Mouse (Mus musculus) heart, embryonic 13.5 days (tissue): ENCODE data around the gene Slc16a10. TPM values are rescaled to one million over a fixed set of nuclear protein-coding genes. Genes with fewer than 3 reads are reported as not detected.

Experiments
- ATAC-seq: fragments of 200-750 bp; cut with Nextera tagmentation; 2 replicates; pipeline ENCODE4 v1.8.0; 2017; ENCODE audit warnings: moderate TSS enrichment; ENCODE audit not compliant: insufficient number of reproducible peaks, low FRiP score, low TSS enrichment; ENCODE audit errors: extremely low read depth
- H3K27ac ChIP-seq: fragments of 300-500 bp; sonication (generic); replicated peaks from 2 replicates; pipeline ENCODE4 v1.5.1; 2015; ENCODE audit warnings: moderate library complexity, mild to moderate bottlenecking, inconsistent platforms
- H3K27me3 ChIP-seq: fragments of 300-500 bp; sonication (generic); replicated peaks from 2 replicates; pipeline ENCODE4 v1.6.1; 2015; ENCODE audit warnings: mild to moderate bottlenecking, inconsistent platforms
- H3K36me3 ChIP-seq: fragments of 300-500 bp; sonication (generic); 2 replicates; pipeline ENCODE4 v1.6.1; 2015; ENCODE audit warnings: mild to moderate bottlenecking, inconsistent platforms
- H3K4me1 ChIP-seq: fragments of 300-500 bp; sonication (generic); 2 replicates; pipeline ENCODE4 v1.6.1; 2015; ENCODE audit warnings: inconsistent platforms
- H3K4me2 ChIP-seq: fragments of 300-500 bp; sonication (generic); 2 replicates; pipeline ENCODE4 v1.6.1; 2015; ENCODE audit warnings: inconsistent platforms, mild to moderate bottlenecking, moderate library complexity
- H3K4me3 ChIP-seq: fragments of 300-500 bp; sonication (generic); 2 replicates; pipeline ENCODE4 v1.5.1; 2015; ENCODE audit warnings: moderate library complexity, mild to moderate bottlenecking, inconsistent platforms
- H3K9ac ChIP-seq: fragments of 300-500 bp; sonication (generic); 2 replicates; pipeline ENCODE4 v1.6.1; 2015; ENCODE audit warnings: inconsistent platforms, mild to moderate bottlenecking, moderate library complexity
- H3K9me3 ChIP-seq: fragments of 300-500 bp; sonication (generic); 2 replicates; pipeline ENCODE4 v1.6.1; 2016; ENCODE audit warnings: inconsistent platforms
- WGBS: fragments of 180-500 bp; shearing (Covaris S2); methylation state at CpG from one replicate; pipeline ENCODE4 v1.1.7; 2015; ENCODE audit warnings: mixed read lengths; 5-methylcytosine and 5-hydroxymethylcytosine counted together
- polyA plus RNA-seq: library from polyadenylated mRNA; unstranded; fragments of >200 nt; fragmentation: Nextera tagmentation; extraction: Ambion mirVana; gene quantifications from 2 replicates; pipeline ENCODE4 v1.2.1, GENCODE M21; 2015

Gene Slc16a10
- polyA plus RNA-seq, 1 experiment from 2014 or later = 14.9 TPM

DNA sequence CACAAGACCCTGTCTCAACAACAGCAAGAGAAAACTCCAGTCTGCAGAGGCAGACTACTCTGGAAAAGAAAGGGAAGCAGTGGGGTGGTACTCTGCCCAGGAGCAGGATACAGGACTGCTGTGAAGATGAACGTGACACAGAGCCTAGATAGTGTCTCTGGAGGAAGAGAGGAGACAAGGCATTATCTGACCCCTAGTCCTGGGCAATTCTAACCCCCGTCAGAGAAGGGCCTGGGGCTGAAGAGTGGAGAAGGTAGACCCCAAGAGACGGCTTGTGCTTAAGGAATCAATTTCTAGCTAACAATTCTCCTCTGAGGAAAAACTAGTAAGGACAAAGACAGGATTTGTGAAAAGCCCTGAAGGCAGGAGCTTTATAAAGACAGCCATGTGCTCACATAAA is 76.7 kb downstream of the Slc16a10 start:
- 47% methylated on average over 3 of the region's 3 CpGs for WGBS
- no peaks in the 10 kb centered on the region for H3K9me3 ChIP-seq
- H3K27me3 ChIP-seq = no peaks in the 10 kb centered on the region
- H3K27ac ChIP-seq = no peak overlapping the region
- H3K36me3 ChIP-seq = no peaks in the 10 kb centered on the region
- H3K4me2 ChIP-seq = no peak overlapping the region
- H3K4me1 ChIP-seq = peaks cover 24% of the 10 kb centered on the region
- no peak for ATAC-seq
- H3K4me3 ChIP-seq = no peak overlapping the region
- H3K9ac ChIP-seq = no peak overlapping the region

GRCm38 (mm10) chr10:40063291-40063890 is 78.7 kb downstream of the Slc16a10 start:
- Histone ChIP-seq H3K27me3 (no peaks in the 10 kb centered on the region), H3K4me3 (no peak overlapping the region), H3K27ac (no peak overlapping the region), H3K4me2 (no peak overlapping the region), H3K36me3 (no peaks in the 10 kb centered on the region), H3K9ac (no peak overlapping the region), H3K4me1 (peaks cover 12% of the 10 kb centered on the region), H3K9me3 (no peaks in the 10 kb centered on the region)
- no peak for ATAC-seq
- 42% methylated on average over 5 of the region's 5 CpGs for WGBS

- H3K27ac ChIP-seq = no peak overlapping the region
- 72% methylated on average over 6 of the region's 6 CpGs for WGBS
Measured at GRCm38 (mm10) chr10:40062812-40063211, 79.2 kb downstream of the Slc16a10 start.

DNA sequence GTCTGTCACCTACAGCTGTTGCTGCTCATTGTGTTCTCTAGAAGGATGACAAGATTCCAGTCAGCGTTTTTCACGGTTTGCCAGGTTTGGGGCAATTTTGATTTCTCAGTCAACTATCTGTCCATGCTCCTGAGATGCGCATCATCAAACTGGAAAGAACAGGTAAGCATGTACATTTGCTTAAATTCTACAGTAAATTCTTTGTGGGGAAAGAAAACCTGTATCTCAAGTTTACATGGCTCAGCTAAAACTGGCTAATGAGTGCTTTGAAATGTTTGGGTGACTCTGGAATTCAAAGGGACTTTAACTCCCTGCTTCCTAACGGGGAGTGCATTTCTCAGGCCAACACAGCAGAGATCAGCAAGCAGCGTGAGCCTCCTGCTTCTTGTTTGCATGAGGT is 80.1 kb downstream of the Slc16a10 start:
- Histone ChIP-seq H3K4me3 (no peak overlapping the region), H3K9ac (no peak overlapping the region), H3K27ac (no peak overlapping the region), H3K4me1 (0 out of 2 replicates have a peak, but pooled peaks cover 3% of the 10 kb centered on the region), H3K9me3 (no peaks in the 10 kb centered on the region), H3K4me2 (no peak overlapping the region), H3K36me3 (no peaks in the 10 kb centered on the region), H3K27me3 (no peaks in the 10 kb centered on the region)
- no peak for ATAC-seq
- 71% methylated on average over 5 of the region's 5 CpGs for WGBS

More at GRCm38 (mm10) chr10:40062812-40063211, 79.2 kb downstream of the Slc16a10 start:
- ATAC-seq = no peak
- Histone ChIP-seq H3K27me3 (no peaks in the 10 kb centered on the region), H3K4me2 (no peak overlapping the region), H3K36me3 (no peaks in the 10 kb centered on the region), H3K4me3 (no peak overlapping the region), H3K9ac (no peak overlapping the region), H3K4me1 (peaks cover 7% of the 10 kb centered on the region), H3K9me3 (no peaks in the 10 kb centered on the region)

- 0 out of 2 replicates have a peak, but pooled peaks cover 3% of the 10 kb centered on the region for H3K4me1 ChIP-seq
- no peak overlapping the region for H3K27ac ChIP-seq
- no peaks in the 10 kb centered on the region for H3K36me3 ChIP-seq
- ATAC-seq = no peak
- WGBS = 83% methylated on average over 3 of the region's 3 CpGs
- no peaks in the 10 kb centered on the region for H3K27me3 ChIP-seq
- no peak overlapping the region for H3K9ac ChIP-seq
- no peak overlapping the region for H3K4me3 ChIP-seq
- no peaks in the 10 kb centered on the region for H3K9me3 ChIP-seq
- no peak overlapping the region for H3K4me2 ChIP-seq
Measured at GRCm38 (mm10) chr10:40058786-40059120, 83.3 kb downstream of the Slc16a10 start.

- no peak overlapping the region for H3K27ac ChIP-seq
- no peak overlapping the region for H3K4me2 ChIP-seq
- no peaks in the 10 kb centered on the region for H3K36me3 ChIP-seq
- H3K9ac ChIP-seq = no peak overlapping the region
- no peaks in the 10 kb centered on the region for H3K27me3 ChIP-seq
- H3K4me3 ChIP-seq = no peak overlapping the region
- H3K9me3 ChIP-seq = no peaks in the 10 kb centered on the region
- WGBS = 52% methylated on average over 6 of the region's 6 CpGs
- H3K4me1 ChIP-seq = 0 out of 2 replicates have a peak, but pooled peaks cover 3% of the 10 kb centered on the region
- ATAC-seq = no peak
Measured at GRCm38 (mm10) chr10:40058062-40058785, 83.8 kb downstream of the Slc16a10 start.

GRCm38 (mm10) chr10:40057615-40058014 is 84.4 kb downstream of the Slc16a10 start:
- ATAC-seq = no peak

GRCm38 (mm10) chr10:40054455-40054854 is 87.6 kb downstream of the Slc16a10 start:
- Histone ChIP-seq H3K4me3 (no peak overlapping the region), H3K4me2 (no peak overlapping the region), H3K27me3 (no peaks in the 10 kb centered on the region), H3K4me1 (0 out of 2 replicates have a peak, but pooled peaks cover 3% of the 10 kb centered on the region), H3K9me3 (no peaks in the 10 kb centered on the region), H3K36me3 (peaks cover 21% of the 10 kb centered on the region), H3K9ac (no peak overlapping the region), H3K27ac (no peak overlapping the region)
- no peak for ATAC-seq
- WGBS = 93% methylated on average over 8 of the region's 8 CpGs

More at GRCm38 (mm10) chr10:40057615-40058014, 84.4 kb downstream of the Slc16a10 start:
- no peak overlapping the region for H3K4me2 ChIP-seq
- no peaks in the 10 kb centered on the region for H3K27me3 ChIP-seq
- H3K36me3 ChIP-seq = peaks cover 3% of the 10 kb centered on the region; the same call in 1 of the 2 replicates
- H3K9me3 ChIP-seq = no peaks in the 10 kb centered on the region
- H3K9ac ChIP-seq = no peak overlapping the region
- 71% methylated on average over 2 of the region's 2 CpGs for WGBS
- H3K4me1 ChIP-seq = 0 out of 2 replicates have a peak, but pooled peaks cover 3% of the 10 kb centered on the region
- no peak overlapping the region for H3K27ac ChIP-seq
- no peak overlapping the region for H3K4me3 ChIP-seq

DNA sequence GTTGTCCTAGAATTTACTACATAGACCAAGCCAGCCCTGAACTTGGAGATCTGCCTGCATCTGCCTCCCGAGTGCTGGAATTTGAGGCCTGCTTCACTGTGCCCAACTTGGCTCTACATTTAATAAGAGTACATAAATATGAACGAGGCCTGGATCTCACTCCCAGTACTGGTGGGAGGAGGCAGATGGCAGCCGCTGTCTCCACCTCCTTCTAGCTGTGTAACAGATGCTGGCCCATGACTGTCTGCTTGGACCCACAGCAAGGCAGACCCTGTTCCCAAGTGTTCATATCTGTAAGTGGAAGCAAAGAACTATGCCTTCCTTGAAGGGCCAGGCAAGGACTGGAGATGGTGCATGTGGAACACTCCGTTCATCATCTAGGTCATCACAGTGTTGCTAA is 88.2 kb downstream of the Slc16a10 start:
- no peaks in the 10 kb centered on the region for H3K9me3 ChIP-seq
- ATAC-seq = no peak
- WGBS = 86% methylated on average over 4 of the region's 4 CpGs
- H3K4me3 ChIP-seq = no peak overlapping the region
- H3K36me3 ChIP-seq = peaks cover 21% of the 10 kb centered on the region
- H3K27ac ChIP-seq = no peak overlapping the region
- no peak overlapping the region for H3K9ac ChIP-seq
- H3K27me3 ChIP-seq = no peaks in the 10 kb centered on the region
- H3K4me1 ChIP-seq = 0 out of 2 replicates have a peak, but pooled peaks cover 3% of the 10 kb centered on the region
- no peak overlapping the region for H3K4me2 ChIP-seq

DNA sequence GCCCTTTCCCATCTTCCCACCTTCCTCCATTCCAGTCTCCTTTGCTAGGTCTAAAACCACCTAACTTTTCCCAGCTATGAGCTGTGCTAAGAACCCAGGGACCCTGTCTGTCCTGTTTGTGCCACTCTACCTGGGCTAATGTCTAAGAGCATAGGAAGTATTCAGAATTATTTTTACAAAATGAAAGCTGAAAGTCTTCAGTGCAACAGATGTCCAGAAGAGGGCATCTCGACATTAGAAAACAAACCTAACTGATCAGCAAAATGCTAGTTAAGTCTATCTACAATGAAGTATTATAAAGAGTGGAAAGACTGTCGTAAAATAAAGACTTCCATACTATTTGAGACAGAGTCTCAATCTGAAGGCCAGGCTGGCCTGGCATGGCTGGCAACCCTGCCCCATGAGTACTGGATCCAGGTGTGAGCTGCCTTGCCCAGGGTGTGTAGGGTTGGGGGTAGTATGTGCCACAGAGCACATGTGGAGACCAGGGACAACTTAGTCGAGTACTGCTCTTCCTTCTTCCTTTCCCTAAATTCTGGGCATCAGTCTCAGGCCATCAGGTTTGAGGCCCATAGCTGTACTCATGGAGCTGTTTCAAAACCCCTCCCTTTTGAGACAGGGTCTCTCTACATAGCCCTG is 88.7 kb downstream of the Slc16a10 start:
- Histone ChIP-seq H3K4me2 (no peak overlapping the region), H3K4me3 (no peak overlapping the region), H3K27ac (no peak overlapping the region), H3K9me3 (no peaks in the 10 kb centered on the region), H3K36me3 (peaks cover 21% of the 10 kb centered on the region), H3K9ac (no peak overlapping the region), H3K27me3 (no peaks in the 10 kb centered on the region), H3K4me1 (0 out of 2 replicates have a peak, but pooled peaks cover under 1% of the 10 kb centered on the region)
- no peak for ATAC-seq
- WGBS = 60% methylated on average over 3 of the region's 3 CpGs

DNA sequence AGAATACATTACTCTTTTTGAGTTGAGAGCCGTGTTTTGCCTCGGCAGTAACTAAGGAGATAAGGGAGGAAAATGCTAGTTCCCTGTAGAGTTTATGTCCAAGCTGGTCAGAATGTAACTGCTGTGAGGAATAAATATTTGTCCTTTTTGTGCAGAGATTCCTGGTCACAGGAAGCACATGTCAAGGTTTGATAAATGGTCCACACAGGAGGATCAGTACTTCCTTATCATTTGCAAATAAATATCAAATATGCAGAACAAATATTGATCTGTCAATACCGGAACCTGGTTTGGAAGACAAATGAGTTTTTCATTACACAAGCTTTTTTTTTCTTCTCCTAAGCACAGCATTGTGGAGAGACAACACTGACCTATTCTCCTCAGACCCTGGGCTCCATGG is 90.1 kb downstream of the Slc16a10 start:
- WGBS = 62% methylated on average over 3 of the region's 3 CpGs
- H3K36me3 ChIP-seq = peaks cover 21% of the 10 kb centered on the region
- H3K4me3 ChIP-seq = no peak overlapping the region
- no peak for ATAC-seq
- H3K4me1 ChIP-seq = no peaks in the 10 kb centered on the region
- H3K4me2 ChIP-seq = no peak overlapping the region
- H3K9me3 ChIP-seq = no peaks in the 10 kb centered on the region
- no peak overlapping the region for H3K27ac ChIP-seq
- no peak overlapping the region for H3K9ac ChIP-seq
- H3K27me3 ChIP-seq = no peaks in the 10 kb centered on the region
